26 mouse cellular contexts compared by ENCODE assay signal in genomic region chr14:54796760-54797159, GRCm38 (mm10). TPM values are rescaled to one million over a fixed set of nuclear protein-coding genes. Genes with fewer than 3 reads are reported as not detected.
DNase-seq lines count a peak whose midpoint lies in the region; ATAC-seq and TF ChIP-seq lines count a peak whose summit lies in the region.
"Had no signal": no experiment of that assay in that cellular context is flagged by ENCODE, and none has a peak within 500 bp of the region (broad histone marks: within the 10 kb centered on the region; RNA-seq: fewer than 3 reads in every experiment).

No protein-coding gene starts in this region.

- H3K4me2 ChIP-seq in liver, embryonic 11.5 days, result no peak overlapping the region
- H3K4me2 ChIP-seq in liver, postnatal 0 days (ENCODE audit: low read depth, low read length), result no peak overlapping the region

- H3K27me3 ChIP-seq in MEL (ENCODE audit: control insufficient read depth in 1 of 2, insufficient read depth in 2 of 2, low read length in 2 of 2), result no peaks in the 10 kb centered on the region
- H3K27me3 ChIP-seq in liver, embryonic 11.5 days (replicated peaks; ENCODE audit: control insufficient read depth, insufficient read depth, low read length), result no peaks in the 10 kb centered on the region
- H3K27me3 ChIP-seq in liver, postnatal 0 days (ENCODE audit: insufficient read depth, low read length), result no peaks in the 10 kb centered on the region

- peak in 1 of 2 experiments; percentile 85; a peak in 2 of 4 replicates for TF ChIP-seq EP300 in MEL (IDR thresholded peaks at IDR 0.05; ENCODE audit: low read depth in 1 of 2, low read length in 2 of 2)
- TF ChIP-seq EP300 in liver, postnatal 0 days (IDR thresholded peaks at IDR 0.05; ENCODE audit: low read depth), result no peak

- DNase-seq in 416B (ENCODE audit: low read depth), result peak; percentile 19
- peak; percentile 88 for DNase-seq in MEL (ENCODE audit: low read depth, low spot score)
- DNase-seq in MEL-GATA-1-ER (ENCODE audit: extremely low read depth, low read depth), result peak; percentile 49
- DNase-seq in liver, embryonic 11.5 days (ENCODE audit: low spot score), result no peak
- DNase-seq in layer of hippocampus, adult 2 months (ENCODE audit: low spot score in 2 of 2), result no peak
- no peak for DNase-seq in liver, postnatal 0 days
- DNase-seq: adrenal gland, adult 2 months; adrenal gland, adult 8-10 months; adrenal gland, postnatal 10 days; adrenal gland, postnatal 14 days; adrenal gland, postnatal 25 days; adrenal gland, postnatal 36 days; B cell, adult 2 months; cerebellum, adult 11 months; cerebellum, adult 11-12 months; cerebellum, adult 18-20 months; cerebellum, adult 2 months; cerebellum, adult 8-10 months; cerebellum, adult 9-10 months had no signal

- 0 out of 4 replicates have a peak, but pooled peaks of 1 of the 2 experiments have one; percentile 23 for TF ChIP-seq POLR2A in MEL (IDR thresholded peaks at IDR 0.05; ENCODE audit: control insufficient read depth in 1 of 2, insufficient read depth in 1 of 2, low read depth in 1 of 2, low read length in 2 of 2, poor library complexity in 1 of 2)

- 83% methylated on average over 15 of the region's 15 CpGs for WGBS in liver, embryonic 11.5 days
- WGBS in liver, postnatal 0 days (ENCODE audit: insufficient replicate concordance), result 88% methylated on average over 15 of the region's 15 CpGs

- peaks cover 0 to 24% of the 10 kb centered on the region in 2 experiments; a peak in 2 of 4 replicates for H3K36me3 ChIP-seq in MEL (ENCODE audit: control insufficient read depth in 1 of 2, insufficient read depth in 2 of 2, low read length in 2 of 2)
- no peaks in the 10 kb centered on the region for H3K36me3 ChIP-seq in liver, embryonic 11.5 days (ENCODE audit: control insufficient read depth, insufficient read depth, low read length)
- H3K36me3 ChIP-seq in liver, postnatal 0 days (replicated peaks; ENCODE audit: insufficient read depth, low read length), result no peaks in the 10 kb centered on the region
- H3K36me3 ChIP-seq: G1E had no signal

- peak overlapping the region; percentile 56 for H3K9ac ChIP-seq in MEL (ENCODE audit: control insufficient read depth, low read depth, low read length, poor library complexity, severe bottlenecking)
- no peak overlapping the region for H3K9ac ChIP-seq in liver, embryonic 11.5 days (ENCODE audit: low read depth, low read length)
- no peak overlapping the region for H3K9ac ChIP-seq in liver, postnatal 0 days (replicated peaks)

- no peaks in the 10 kb centered on the region for H3K79me2 ChIP-seq in MEL (ENCODE audit: control insufficient read depth, insufficient read depth, low read length, poor library complexity)

- H3K4me3 ChIP-seq in MEL (ENCODE audit: control insufficient read depth in 1 of 2, insufficient read depth in 1 of 2, low read depth in 2 of 2, low read length in 2 of 2), result peak overlapping the region; percentile 43 to 51
- no peak overlapping the region for H3K4me3 ChIP-seq in liver, embryonic 11.5 days (ENCODE audit: low read depth, low read length)
- no peak overlapping the region for H3K4me3 ChIP-seq in layer of hippocampus, adult 2 months
- no peak overlapping the region for H3K4me3 ChIP-seq in liver, postnatal 0 days (ENCODE audit: low read depth, low read length)

- TF ChIP-seq RAD21 in MEL (IDR thresholded peaks at IDR 0.05; ENCODE audit: low read depth, low read length), result no peak

- no peak for ATAC-seq in liver, embryonic 11.5 days (replicated peaks; ENCODE audit: low FRiP score)
- ATAC-seq in liver, postnatal 0 days, result no peak
- ATAC-seq: activated CD4-positive, CD25-positive, alpha-beta regulatory T cell, adult 4 months; CD4-positive, CD25-positive, alpha-beta regulatory T cell, adult 4 months; Patski had no signal

- H3K9me3 ChIP-seq in MEL (replicated peaks; ENCODE audit: insufficient read depth, low read length), result no peaks in the 10 kb centered on the region
- H3K9me3 ChIP-seq in liver, embryonic 11.5 days (ENCODE audit: control insufficient read depth, low read length), result no peaks in the 10 kb centered on the region
- H3K9me3 ChIP-seq in liver, postnatal 0 days (ENCODE audit: low read length), result no peaks in the 10 kb centered on the region
- H3K9me3 ChIP-seq: G1E had no signal

- peak overlapping the region; percentile 90 for H3K27ac ChIP-seq in MEL (ENCODE audit: control insufficient read depth, low read depth, low read length)
- no peak overlapping the region for H3K27ac ChIP-seq in liver, embryonic 11.5 days (ENCODE audit: low read depth, low read length)
- no peak overlapping the region for H3K27ac ChIP-seq in layer of hippocampus, adult 2 months
- no peak overlapping the region for H3K27ac ChIP-seq in liver, postnatal 0 days (ENCODE audit: low read depth)

- TF ChIP-seq CTCF in MEL (IDR thresholded peaks at IDR 0.05 in 2 of 3, conservative IDR thresholded peaks at IDR 0.05 in 1 of 3; ENCODE audit: control insufficient read depth in 1 of 3, insufficient read depth in 1 of 3, low read depth in 2 of 3, low read length in 3 of 3, poor library complexity in 1 of 3, severe bottlenecking in 1 of 3), result no peak
- TF ChIP-seq CTCF in layer of hippocampus, adult 2 months (conservative IDR thresholded peaks at IDR 0.05), result no peak
- no peak for TF ChIP-seq CTCF in liver, postnatal 0 days (IDR thresholded peaks at IDR 0.05; ENCODE audit: low read depth)

- H3K4me1 ChIP-seq in MEL (ENCODE audit: control insufficient read depth in 1 of 2, insufficient read depth in 2 of 2, low read length in 2 of 2), result peaks cover 25 to 33% of the 10 kb centered on the region in 2 experiments
- H3K4me1 ChIP-seq in liver, embryonic 11.5 days (replicated peaks; ENCODE audit: control insufficient read depth, insufficient read depth, low read length), result no peaks in the 10 kb centered on the region
- H3K4me1 ChIP-seq in liver, postnatal 0 days (ENCODE audit: insufficient read depth), result 0 out of 2 replicates have a peak, but pooled peaks cover 3% of the 10 kb centered on the region

TF ChIP-seq in MEL, 35 proteins besides CTCF, POLR2A, EP300 and RAD21:
- peak; percentile 40; the same call in 1 of the 2 replicates for TF ChIP-seq TAL1 (IDR thresholded peaks at IDR 0.05; ENCODE audit: low read length)
- no peak for TF ChIP-seq CHD2 (IDR thresholded peaks at IDR 0.05; ENCODE audit: low read length)
- TF ChIP-seq NELFE (IDR thresholded peaks at IDR 0.05; ENCODE audit: low read depth, low read length), result no peak
- no peak for TF ChIP-seq MAFK (IDR thresholded peaks at IDR 0.05; ENCODE audit: borderline replicate concordance, low read depth, low read length)
- TF ChIP-seq HCFC1 (IDR thresholded peaks at IDR 0.05; ENCODE audit: low read depth, low read length), result 0 out of 2 replicates have a peak, but pooled peaks have one; percentile 11
- peak; percentile 89 for TF ChIP-seq TCF12 (IDR thresholded peaks at IDR 0.05; ENCODE audit: low read depth, low read length)
- TF ChIP-seq MAZ (IDR thresholded peaks at IDR 0.05; ENCODE audit: low read depth, low read length), result no peak
- peak; percentile 29; the same call in 1 of the 2 replicates for TF ChIP-seq MXI1 (IDR thresholded peaks at IDR 0.05; ENCODE audit: low read depth, low read length)
- TF ChIP-seq GATA1 (IDR thresholded peaks at IDR 0.05; ENCODE audit: low read depth, low read length), result peak; percentile 90
- no peak for TF ChIP-seq KAT2A (conservative IDR thresholded peaks at IDR 0.05; ENCODE audit: low read depth, low read length)
- no peak for TF ChIP-seq SMC3 (IDR thresholded peaks at IDR 0.05; ENCODE audit: low read depth, low read length)
- peak; percentile 82 for TF ChIP-seq NRF1 (IDR thresholded peaks at IDR 0.05; ENCODE audit: insufficient read depth, low read depth, low read length, poor library complexity, severe bottlenecking)
- 0 out of 2 replicates have a peak, but pooled peaks have one; percentile 7 for TF ChIP-seq TBP (IDR thresholded peaks at IDR 0.05; ENCODE audit: low read depth, low read length)
- TF ChIP-seq CHD1 (IDR thresholded peaks at IDR 0.05; ENCODE audit: low read depth, low read length), result no peak
- TF ChIP-seq E2F4 (IDR thresholded peaks at IDR 0.05; ENCODE audit: borderline replicate concordance, low read depth, low read length), result no peak

RNA-seq across cellular contexts. Expression of gene Slc7a8, which starts 15.0 kb away (rescaled TPM):
- total RNA-seq in MEL (2012; rRNA removed), result 0.07 and 0.08 TPM in 2 replicates
- polyA plus RNA-seq in MEL (2012; ENCODE audit: insufficient read depth in 1 of 2, insufficient read length in 2 of 2, low read depth in 1 of 2, low replicate concordance in 2 of 2, missing spikeins in 1 of 2), result under 1 TPM in 1 of 2 experiments, not detected in 1; 0.29 TPM
- polyA plus RNA-seq in liver, embryonic 11.5 days (2014; fragmentation: Nextera tagmentation; extraction: Ambion mirVana), result 6.8 and 7.1 TPM in 2 replicates
- 10 to 100 TPM; 49.4 to 54.1 TPM for total RNA-seq in layer of hippocampus, adult 2 months (2021)
- polyA plus RNA-seq in liver, postnatal 0 days (2015; fragmentation: Nextera tagmentation; extraction: Ambion mirVana), result 2.2 and 2.8 TPM in 2 replicates
- polyA plus RNA-seq: activated CD4-positive, CD25-positive, alpha-beta regulatory T cell, adult 4 months; C2C12 had no signal

RNA-seq across cellular contexts. Expression of gene Rnf212b, which starts 17.2 kb away (rescaled TPM):
- not detected in 2 replicates for total RNA-seq in MEL (2012; rRNA removed)
- polyA plus RNA-seq in MEL (2012; ENCODE audit: insufficient read depth in 1 of 2, insufficient read length in 2 of 2, low read depth in 1 of 2, low replicate concordance in 2 of 2, missing spikeins in 1 of 2), result not detected
- not detected in 2 replicates for polyA plus RNA-seq in liver, embryonic 11.5 days (2014; fragmentation: Nextera tagmentation; extraction: Ambion mirVana)
- not detected for total RNA-seq in layer of hippocampus, adult 2 months (2021)
- polyA plus RNA-seq in liver, postnatal 0 days (2015; fragmentation: Nextera tagmentation; extraction: Ambion mirVana), result not detected in 2 replicates
- total RNA-seq: adrenal gland, postnatal 14 days; CH12.LX had no signal
- polyA plus RNA-seq: activated CD4-positive, CD25-positive, alpha-beta regulatory T cell, adult 4 months; brain, embryonic 14.5 days; C2C12; CD4-positive, CD25-positive, alpha-beta regulatory T cell, adult 4 months; cerebellum, adult 2 months; G1E; Patski had no signal

Comparison
In these comparisons a context has a peak if more than half of its experiments do, and no peak if none do; other contexts are left out.
1. DNase-seq: peak in 416B (single experiment), MEL (single experiment) and MEL-GATA-1-ER (single experiment); none in liver, embryonic 11.5 days (single experiment), layer of hippocampus, adult 2 months (0 of 2) and liver, postnatal 0 days (single experiment).
2. H3K4me3 ChIP-seq: peak in MEL (2 of 2); none in liver, embryonic 11.5 days (single experiment), layer of hippocampus, adult 2 months (single experiment) and liver, postnatal 0 days (single experiment).